Mouse (Mus musculus): Measurements from ENCODE around the gene Deaf1. TPM values are rescaled to one million over a fixed set of nuclear protein-coding genes. Genes with fewer than 3 reads are reported as not detected.

The Deaf1 gene
- polyA plus RNA-seq, 2 experiments from 2014 or later: 17.1 to 22.5 TPM

GRCm38 (mm10) chr7:141294479-141294878 lies 33.0 kb downstream of the Deaf1 start:
- no peak for ATAC-seq

- no peak for ATAC-seq
These were observed 33.5 kb downstream of the Deaf1 start for GRCm38 (mm10) chr7:141293852-141294471.

- no peak for ATAC-seq
These were observed 34.7 kb downstream of the Deaf1 start for GRCm38 (mm10) chr7:141292583-141293388.

- ATAC-seq: no peak
These were observed 35.4 kb downstream of the Deaf1 start, which contains the start of gene Drd4 for GRCm38 (mm10) chr7:141291921-141292582. Drd4 (plus strand) TSS chr7:141292006.

DNA sequence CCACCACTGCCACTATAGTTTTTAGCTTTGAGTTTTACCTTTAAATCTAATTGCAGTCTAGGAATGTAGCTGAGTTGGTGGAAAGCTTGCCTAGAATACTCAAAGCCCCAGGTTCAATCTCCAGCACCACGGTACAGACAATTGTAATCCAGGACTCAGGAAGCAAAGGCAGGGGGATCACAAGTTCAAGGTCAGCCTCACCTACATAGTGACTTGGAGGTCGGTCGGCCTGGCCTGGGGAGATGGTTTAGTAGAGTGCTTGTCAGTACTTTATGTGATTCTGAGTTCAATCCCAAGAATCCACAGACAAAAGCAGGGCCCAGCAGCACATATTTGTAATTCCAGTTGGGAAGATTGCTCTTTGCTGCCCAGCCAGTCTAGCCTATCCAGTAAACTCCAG lies 39.4 kb downstream of the Deaf1 start:
- ATAC-seq: no peak

DNA sequence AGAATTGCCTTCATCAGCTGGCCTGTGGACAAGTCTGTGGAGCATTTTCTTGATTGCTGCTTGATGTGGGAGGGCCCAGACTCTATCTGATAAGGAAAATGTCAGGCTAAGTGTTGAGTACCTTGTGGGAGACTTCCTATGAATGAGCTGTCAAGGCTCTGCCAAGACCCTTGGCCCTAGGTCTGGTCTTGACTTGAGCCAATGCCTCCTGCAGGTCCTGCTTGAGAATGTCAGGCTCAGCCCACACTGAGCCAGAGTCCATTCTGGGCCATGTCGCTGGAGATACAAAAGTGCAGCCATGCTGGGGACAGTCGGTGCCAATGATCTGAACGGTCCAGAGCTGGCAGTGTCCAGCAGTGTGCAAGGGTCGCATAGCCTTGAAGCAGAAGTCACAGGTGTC lies 44.7 kb downstream of the Deaf1 start:
- no peak for ATAC-seq

- ATAC-seq: no peak
These were observed 46.0 kb downstream of the Deaf1 start for GRCm38 (mm10) chr7:141281442-141281841.

- ATAC-seq: peak; percentile 14
These were observed 48.5 kb downstream of the Deaf1 start, which contains the start of gene Sct for GRCm38 (mm10) chr7:141278766-141279590. Sct (minus strand) TSS chr7:141279133.

DNA sequence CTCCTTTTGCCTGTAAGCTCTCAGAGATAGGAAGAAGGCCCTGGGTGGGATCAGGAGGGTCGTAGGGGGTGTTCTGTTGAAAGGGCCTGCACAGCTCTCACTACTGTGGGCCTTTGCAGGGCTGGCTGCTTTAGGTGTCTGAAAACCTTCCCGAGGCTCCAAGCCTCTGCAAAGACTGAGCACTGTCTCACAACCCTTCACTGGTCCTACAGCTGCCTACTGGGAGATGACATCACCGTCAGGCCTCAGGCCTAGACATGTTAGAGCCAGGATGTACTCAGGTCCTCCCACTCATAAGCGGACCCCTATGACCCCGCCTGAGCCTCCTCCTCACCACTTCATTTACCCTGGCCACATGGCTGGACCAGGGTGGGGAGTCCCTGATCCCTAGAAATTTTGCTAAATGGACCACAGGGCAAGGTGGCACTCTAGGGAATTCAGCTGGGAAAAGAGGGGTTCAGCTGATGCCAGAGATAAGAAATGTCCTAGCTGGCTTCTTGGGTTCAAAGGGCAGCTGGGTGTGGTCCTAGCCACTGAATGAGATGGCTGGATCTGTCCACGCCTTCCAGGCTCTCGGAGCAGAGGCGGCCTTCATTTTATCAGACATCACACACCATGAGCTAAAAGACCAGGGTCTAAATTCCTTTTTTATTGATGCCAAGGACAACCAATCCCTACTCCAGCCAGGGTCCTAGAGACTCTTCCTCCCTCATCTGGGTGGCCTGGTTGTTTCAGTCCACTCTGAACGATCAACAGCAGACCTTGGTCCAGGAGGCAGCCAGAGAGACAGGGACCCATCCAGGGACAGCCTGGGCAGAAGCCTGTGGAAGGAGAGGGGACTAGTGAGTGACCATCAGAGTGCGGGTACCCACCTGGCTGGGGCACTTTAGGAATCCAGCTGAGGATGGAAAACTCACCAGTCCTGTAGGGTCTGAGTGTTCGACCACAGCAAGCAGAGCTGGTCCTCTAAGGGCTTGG lies 49.5 kb downstream of the Deaf1 start:
- no peak for ATAC-seq

DNA sequence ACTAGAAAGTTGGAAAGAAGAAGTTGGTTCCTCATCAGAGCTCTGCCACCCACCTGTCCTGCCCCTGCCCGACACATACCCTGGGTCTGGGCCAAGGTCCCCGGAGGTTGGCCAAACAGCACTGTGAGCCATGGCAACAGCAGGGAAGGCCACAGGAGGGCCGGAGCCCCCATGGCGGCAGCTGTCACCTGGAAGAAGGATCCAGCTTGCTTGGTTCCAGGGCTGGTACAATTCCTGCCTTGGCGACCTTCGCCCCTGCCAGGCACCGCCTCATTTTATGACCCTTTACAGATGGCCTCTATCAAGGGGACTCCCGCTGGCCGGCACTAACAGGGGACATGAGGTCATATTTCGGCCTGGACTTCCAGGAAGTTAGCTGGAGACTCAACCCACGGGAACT lies 50.9 kb downstream of the Deaf1 start, which contains the start of gene Cdhr5:
TSS of gene Cdhr5 (minus strand) at position 241 of the 400 bp plus-strand sequence.
- ATAC-seq: no peak

DNA sequence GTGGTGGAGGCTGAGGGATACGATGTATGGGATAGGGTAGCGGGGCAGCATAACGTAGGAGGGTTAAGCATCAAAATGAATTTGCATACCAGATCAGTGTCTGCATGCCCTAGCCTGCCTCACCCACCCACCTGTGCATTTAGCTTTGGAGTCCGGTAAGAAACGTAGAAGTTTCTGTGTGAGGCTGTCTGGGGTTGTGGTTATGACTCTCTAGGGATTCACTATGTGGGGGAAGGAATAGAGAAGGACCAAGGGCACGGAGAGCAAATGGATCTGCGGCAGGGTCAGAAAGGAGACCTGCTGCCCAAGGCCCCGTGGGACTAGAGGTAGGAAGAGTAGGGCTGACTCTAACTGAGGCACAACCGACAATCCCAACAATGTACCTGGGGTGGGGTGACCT lies 52.1 kb downstream of the Deaf1 start:
- ATAC-seq: no peak

- no peak for ATAC-seq
These were observed 56.9 kb downstream of the Deaf1 start for GRCm38 (mm10) chr7:141270631-141271030.

GRCm38 (mm10) chr7:141269273-141269545 lies 58.3 kb downstream of the Deaf1 start:
- ATAC-seq: no peak

DNA sequence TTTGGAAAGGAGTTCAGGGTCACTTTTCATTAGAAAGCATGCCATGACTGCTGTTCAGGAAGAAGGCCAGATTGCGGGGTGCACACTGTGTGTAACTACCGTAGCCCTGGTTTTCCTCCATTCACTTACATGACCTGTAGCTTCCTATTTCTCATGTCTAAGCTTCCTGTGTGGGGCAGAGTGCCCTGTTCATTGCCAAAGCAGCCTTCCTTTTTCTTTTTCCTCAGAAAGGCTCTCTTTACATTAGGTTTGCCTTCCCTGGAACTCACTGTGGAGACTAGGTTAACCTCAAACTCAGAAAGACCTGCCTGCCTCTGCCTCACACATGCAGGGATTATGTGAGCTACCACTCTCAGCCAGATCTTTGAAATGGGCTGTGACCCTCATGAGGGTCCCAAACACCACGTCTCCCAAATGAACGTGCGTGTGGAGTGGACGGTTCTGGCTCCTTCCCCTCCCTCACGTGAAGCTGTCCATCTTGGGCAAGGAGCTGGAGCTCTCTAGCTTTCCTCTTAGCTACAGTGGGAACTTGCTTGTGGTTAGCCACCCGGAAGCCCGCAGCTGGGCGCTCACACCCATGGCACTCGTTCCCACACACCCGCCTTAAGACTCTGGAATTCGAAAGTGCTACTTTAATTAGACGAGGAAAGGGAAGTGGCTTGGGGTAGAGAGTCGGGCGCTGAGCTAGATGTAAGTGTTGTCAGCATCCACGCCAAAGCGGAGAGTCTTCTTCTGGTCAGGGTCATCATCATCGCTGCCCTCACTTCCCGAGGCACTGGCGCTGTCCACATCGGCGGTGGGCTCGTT lies 58.8 kb downstream of the Deaf1 start:
- no peak for ATAC-seq

DNA sequence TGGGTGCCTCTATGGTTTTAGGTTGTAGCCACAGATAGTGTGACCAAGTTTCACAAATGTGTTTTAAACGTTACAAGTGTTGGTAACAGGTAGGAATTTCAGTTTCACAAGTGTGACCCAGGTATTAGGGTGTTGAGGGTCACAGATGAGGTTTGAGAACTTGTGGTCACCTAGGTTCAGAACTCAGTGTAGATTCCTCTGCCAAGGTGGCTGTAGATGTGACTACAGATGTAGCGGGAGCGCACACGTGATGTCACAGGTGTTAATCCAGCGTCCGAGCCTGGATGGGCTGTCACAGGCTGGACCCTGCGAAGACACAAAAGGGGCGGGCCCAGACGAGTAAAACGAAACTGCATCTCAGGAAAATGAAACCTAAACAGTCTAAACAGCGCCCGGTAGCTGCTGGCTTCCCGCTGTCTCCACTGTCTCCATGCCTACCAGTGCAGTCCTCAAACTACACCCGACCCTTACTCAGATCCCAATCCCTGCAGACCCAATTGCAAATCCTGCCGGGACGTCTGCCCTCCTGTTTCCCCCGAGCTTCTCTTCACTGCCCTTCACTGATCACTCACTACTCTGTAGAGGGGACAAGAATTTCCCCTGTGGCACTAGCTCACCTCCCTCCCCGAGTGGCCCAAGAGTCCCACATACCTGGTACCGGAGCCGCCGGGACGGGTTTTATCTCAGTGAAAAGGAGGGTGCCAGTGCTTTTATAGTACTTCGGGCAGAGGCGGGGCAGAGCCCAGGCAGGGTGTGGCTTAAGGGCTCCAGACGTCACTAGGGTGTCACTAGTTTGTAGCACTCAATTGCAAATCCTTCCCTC lies 61.5 kb downstream of the Deaf1 start, which contains the start of gene Irf7:
TSS of gene Irf7 (minus strand) at position 743 of the 823 bp plus-strand sequence.
- peak; percentile 81 for ATAC-seq

GRCm38 (mm10) chr7:141265411-141265738 lies 62.1 kb downstream of the Deaf1 start:
- peak; percentile 16 for ATAC-seq

DNA sequence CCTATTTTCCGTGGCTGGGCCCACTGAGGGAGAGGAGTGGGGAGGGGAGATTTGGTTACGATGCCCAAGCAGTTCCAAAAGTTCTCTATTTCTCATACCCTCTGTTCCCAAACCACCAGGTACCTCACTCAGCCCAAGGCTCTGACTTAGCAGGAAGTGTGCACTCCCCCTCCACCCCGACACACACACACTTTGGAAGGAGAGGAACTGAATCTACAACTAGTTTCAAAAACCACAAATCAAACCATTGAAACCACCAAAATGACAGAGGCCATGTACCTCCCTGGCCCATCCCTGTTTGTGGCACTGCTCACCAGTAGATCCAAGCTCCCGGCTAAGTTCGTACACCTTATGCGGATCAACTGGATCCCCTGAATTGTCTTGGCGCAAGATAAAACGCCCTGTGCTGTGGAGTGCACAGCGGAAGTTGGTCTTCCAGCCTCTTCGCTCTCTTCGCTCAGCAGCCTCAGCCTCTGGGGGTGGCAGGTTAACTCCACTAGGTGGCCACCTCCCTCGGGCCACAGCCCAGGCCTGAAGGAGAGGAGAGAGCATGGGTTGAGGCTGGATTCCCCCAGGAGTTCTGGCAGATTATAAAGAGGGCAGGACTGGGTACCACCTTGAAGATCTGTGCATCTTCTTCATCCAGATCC lies 62.6 kb downstream of the Deaf1 start:
- peak; percentile 48 for ATAC-seq

- ATAC-seq: no peak
These were observed 63.3 kb downstream of the Deaf1 start for GRCm38 (mm10) chr7:141264041-141264700.

GRCm38 (mm10) chr7:141263640-141264039 lies 63.9 kb downstream of the Deaf1 start:
- no peak for ATAC-seq

All from activated CD4-positive, CD25-positive, alpha-beta regulatory T cell, adult 4 months (primary cell).